Mouse (Mus musculus) embryo, embryonic 9.5 days (tissue): ENCODE data around the gene Tph1.

Experiments used
- DNase-seq: peaks from one replicate; pipeline ENCODE4 v3.0.0-alpha.2; 2017; ENCODE audit errors: extremely low spot score

The Tph1 gene

GRCm38 (mm10) chr7:46648431-46649140, 23.8 kb downstream of the Tph1 start:
- no peak for DNase-seq

- no peak for DNase-seq
Observed at GRCm38 (mm10) chr7:46643172-46643571, 29.2 kb downstream of the Tph1 start.

GRCm38 (mm10) chr7:46640062-46640461, 32.3 kb downstream of the Tph1 start:
- DNase-seq: no peak

- DNase-seq: peak; percentile 93
Observed at GRCm38 (mm10) chr7:46639692-46640031, 32.7 kb downstream of the Tph1 start, which contains the start of gene Sergef. Gene Sergef, minus strand, starts transcription at chr7:46639807.

- DNase-seq: no peak
Observed at GRCm38 (mm10) chr7:46638889-46639691, 33.2 kb downstream of the Tph1 start.

GRCm38 (mm10) chr7:46628375-46628975, 43.9 kb downstream of the Tph1 start:
- no peak for DNase-seq

- no peak for DNase-seq
Observed at GRCm38 (mm10) chr7:46623979-46624378, 48.4 kb downstream of the Tph1 start.

- DNase-seq: no peak
Observed at GRCm38 (mm10) chr7:46618416-46619110, 53.8 kb downstream of the Tph1 start.

GRCm38 (mm10) chr7:46616429-46617005, 55.8 kb downstream of the Tph1 start:
- no peak for DNase-seq

- no peak for DNase-seq
Observed at GRCm38 (mm10) chr7:46615256-46615977, 56.9 kb downstream of the Tph1 start.

- no peak for DNase-seq
Observed at GRCm38 (mm10) chr7:46614263-46614662, 58.1 kb downstream of the Tph1 start.

GRCm38 (mm10) chr7:46613091-46613490, 59.2 kb downstream of the Tph1 start:
- no peak for DNase-seq

GRCm38 (mm10) chr7:46612421-46612937, 59.9 kb downstream of the Tph1 start:
- DNase-seq: no peak

GRCm38 (mm10) chr7:46611970-46612369, 60.4 kb downstream of the Tph1 start:
- DNase-seq: no peak

- no peak for DNase-seq
Observed at GRCm38 (mm10) chr7:46609317-46609716, 63.0 kb downstream of the Tph1 start.

- DNase-seq: peak; percentile 65
Observed at GRCm38 (mm10) chr7:46607428-46608055, 64.8 kb downstream of the Tph1 start.

- no peak for DNase-seq
Observed at GRCm38 (mm10) chr7:46607031-46607426, 65.3 kb downstream of the Tph1 start.

GRCm38 (mm10) chr7:46606391-46607030, 65.8 kb downstream of the Tph1 start:
- peak; percentile 63 for DNase-seq

- DNase-seq: no peak
Observed at GRCm38 (mm10) chr7:46603051-46603450, 69.3 kb downstream of the Tph1 start.

GRCm38 (mm10) chr7:46602079-46602478, 70.3 kb downstream of the Tph1 start:
- DNase-seq: no peak
